ENCODE assay signal across 15 mouse cellular contexts in the genomic region with DNA sequence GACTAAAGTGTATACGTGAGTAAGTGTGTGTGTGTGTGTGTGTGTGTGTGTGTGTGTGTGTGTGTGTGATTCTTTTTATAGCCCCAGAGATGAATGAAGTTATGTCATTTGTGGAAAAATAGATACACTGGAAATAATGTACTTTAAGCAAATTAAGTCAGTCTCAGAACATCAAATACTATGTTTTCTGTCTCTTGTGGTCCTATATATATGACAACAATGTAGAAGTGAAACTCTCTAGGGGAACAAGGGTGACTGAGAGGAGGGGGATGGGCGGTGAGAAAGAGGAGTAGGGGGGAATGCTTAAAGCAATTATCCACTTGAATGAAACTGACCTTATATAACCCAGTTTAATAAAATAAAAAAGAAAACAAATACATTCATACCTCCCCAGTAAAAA.
"Had no signal": no experiment of that assay in that cellular context is flagged by ENCODE, and none has a peak within 500 bp of the region (broad histone marks: within the 10 kb centered on the region; RNA-seq: fewer than 3 reads in every experiment).

No protein-coding gene starts in this region.

- H3K4me2 ChIP-seq: limb, embryonic 12.5 days; liver, embryonic 13.5 days; lung, embryonic 15.5 days; midbrain, embryonic 12.5 days; neural tube, embryonic 15.5 days had no signal

- H3K4me3 ChIP-seq: limb, embryonic 12.5 days; liver, embryonic 13.5 days; lung, embryonic 15.5 days; midbrain, embryonic 12.5 days; neural tube, embryonic 15.5 days had no signal

- H3K27ac ChIP-seq: limb, embryonic 12.5 days; liver, embryonic 13.5 days; lung, embryonic 15.5 days; macrophage; midbrain, embryonic 12.5 days; neural tube, embryonic 15.5 days had no signal

- H3K36me3 ChIP-seq: limb, embryonic 12.5 days; liver, embryonic 13.5 days; lung, embryonic 15.5 days; midbrain, embryonic 12.5 days; neural tube, embryonic 15.5 days had no signal

- H3K9ac ChIP-seq: limb, embryonic 12.5 days; liver, embryonic 13.5 days; liver, postnatal 0 days; lung, embryonic 15.5 days; midbrain, embryonic 12.5 days; neural tube, embryonic 15.5 days had no signal

- ATAC-seq: intestine, embryonic 16.5 days; liver, postnatal 0 days had no signal

- DNase-seq: kidney, adult 2 months; kidney, postnatal 25 days; layer of hippocampus, adult 9-11 months; liver; liver, embryonic 13.5 days; liver, postnatal 0 days; retina, postnatal 1 day; right cerebral cortex, postnatal 4 days; thymus, postnatal 36 days had no signal

- H3K4me1 ChIP-seq: liver, embryonic 13.5 days; lung, embryonic 15.5 days; midbrain, embryonic 12.5 days; neural tube, embryonic 15.5 days had no signal

- H3K27me3 ChIP-seq: limb, embryonic 12.5 days; liver, embryonic 13.5 days; lung, embryonic 15.5 days; midbrain, embryonic 12.5 days; neural tube, embryonic 15.5 days had no signal

- H3K9me3 ChIP-seq: limb, embryonic 12.5 days; liver, embryonic 13.5 days; lung, embryonic 15.5 days; midbrain, embryonic 12.5 days; neural tube, embryonic 15.5 days had no signal
